Mouse (Mus musculus) midbrain, embryonic 14.5 days (tissue): ENCODE data around the gene Prr5. TPM values are rescaled to one million over a fixed set of nuclear protein-coding genes. Genes with fewer than 3 reads are reported as not detected.
A peak's percentile ranks its signal among the peaks of the same experiment; 100 is the strongest.

Experiments
- ATAC-seq: fragments of 200-750 bp; cut with Nextera tagmentation; 2 replicates; pipeline ENCODE4 v1.8.0; 2017; ENCODE audit warnings: moderate number of reproducible peaks, moderate library complexity; ENCODE audit not compliant: low FRiP score, low TSS enrichment
- DNase-seq: peaks from one replicate; pipeline ENCODE4 v3.0.0-alpha.2; 2015
- H3K27ac ChIP-seq: fragments of 300-500 bp; sonication (generic); replicated peaks from 2 replicates; pipeline ENCODE4 v1.5.1; 2014; ENCODE audit warnings: mild to moderate bottlenecking, low read depth, low read length, moderate library complexity
- H3K27me3 ChIP-seq: fragments of 300-500 bp; sonication (generic); 2 replicates; pipeline ENCODE4 v1.6.1; 2014; ENCODE audit warnings: low read length, control low read depth, mixed read lengths; ENCODE audit not compliant: control insufficient read depth, insufficient read depth
- H3K36me3 ChIP-seq: fragments of 300-500 bp; sonication (generic); 2 replicates; pipeline ENCODE4 v1.6.1; 2014; ENCODE audit warnings: low read length, control low read depth; ENCODE audit not compliant: control insufficient read depth, insufficient read depth
- H3K4me1 ChIP-seq: fragments of 300-500 bp; sonication (generic); 2 replicates; pipeline ENCODE4 v1.6.1; 2014; ENCODE audit warnings: mild to moderate bottlenecking, antibody characterized with exemption, low read length, control low read depth; ENCODE audit not compliant: control insufficient read depth, insufficient read depth
- H3K4me2 ChIP-seq: fragments of 300-500 bp; sonication (generic); 2 replicates; pipeline ENCODE4 v1.6.1; 2014; ENCODE audit warnings: mild to moderate bottlenecking, low read length, moderate library complexity
- H3K4me3 ChIP-seq: fragments of 300-500 bp; sonication (generic); replicated peaks from 2 replicates; pipeline ENCODE4 v1.5.1; 2014; ENCODE audit warnings: low read depth, low read length
- H3K9ac ChIP-seq: fragments of 300-500 bp; sonication (generic); replicated peaks from 2 replicates; pipeline ENCODE4 v1.6.1; 2014; ENCODE audit warnings: mild to moderate bottlenecking, low read length, moderate library complexity
- H3K9me3 ChIP-seq: fragments of 300-500 bp; sonication (generic); 2 replicates; pipeline ENCODE4 v1.6.1; 2016; ENCODE audit warnings: low read length, control low read depth, mixed read lengths; ENCODE audit not compliant: control insufficient read depth
- WGBS: fragments of 180-500 bp; shearing (Covaris S2); extraction: QIAGEN DNeasy Blood & Tissue Kit; methylation state at CpG from one replicate; pipeline ENCODE4 v1.1.7; 2014; 5-methylcytosine and 5-hydroxymethylcytosine counted together
- polyA plus RNA-seq: library from polyadenylated mRNA; unstranded; fragments of >200 nt; fragmentation: Nextera tagmentation; extraction: Ambion mirVana; gene quantifications from 2 replicates; pipeline ENCODE4 v1.2.1, GENCODE M21; 2014

Prr5 gene
- polyA plus RNA-seq, 1 experiment from 2014 or later: 19.5 TPM

GRCm38 (mm10) chr15:84691513-84691912, 22.1 kb downstream of the Prr5 start:
- Histone ChIP-seq H3K27ac (no peak overlapping the region), H3K9me3 (no peaks in the 10 kb centered on the region), H3K4me3 (no peak overlapping the region), H3K27me3 (no peaks in the 10 kb centered on the region), H3K36me3 (peaks cover 22% of the 10 kb centered on the region; the same call in 1 of the 2 replicates), H3K9ac (no peak overlapping the region), H3K4me2 (no peak overlapping the region), H3K4me1 (no peaks in the 10 kb centered on the region)
- 96% methylated on average over 6 of the region's 6 CpGs for WGBS
- no peak for ATAC-seq
- DNase-seq: no peak

- H3K27me3 ChIP-seq: no peaks in the 10 kb centered on the region
- ATAC-seq (no peak), DNase-seq (no peak)
- no peaks in the 10 kb centered on the region for H3K9me3 ChIP-seq
- no peak overlapping the region for H3K27ac ChIP-seq
- WGBS: 95% methylated on average over 7 of the region's 7 CpGs
- H3K36me3 ChIP-seq: peaks cover 22% of the 10 kb centered on the region; the same call in 1 of the 2 replicates
- no peak overlapping the region for H3K4me3 ChIP-seq
- no peaks in the 10 kb centered on the region for H3K4me1 ChIP-seq
- no peak overlapping the region for H3K9ac ChIP-seq
- H3K4me2 ChIP-seq: no peak overlapping the region
Observed at GRCm38 (mm10) chr15:84692645-84693044, 23.2 kb downstream of the Prr5 start.

- Histone ChIP-seq H3K27ac (no peak overlapping the region), H3K27me3 (no peaks in the 10 kb centered on the region), H3K4me3 (no peak overlapping the region), H3K36me3 (0 out of 2 replicates have a peak, but pooled peaks cover 7% of the 10 kb centered on the region), H3K4me2 (no peak overlapping the region), H3K9ac (no peak overlapping the region), H3K4me1 (no peaks in the 10 kb centered on the region), H3K9me3 (no peaks in the 10 kb centered on the region)
- WGBS: 77% methylated on average over 4 of the region's 4 CpGs
- no peak for ATAC-seq
- DNase-seq: no peak
Observed at GRCm38 (mm10) chr15:84696021-84696420, 26.6 kb downstream of the Prr5 start.

- H3K4me1 ChIP-seq: no peaks in the 10 kb centered on the region
- ATAC-seq (no peak), DNase-seq (no peak)
- H3K4me2 ChIP-seq: no peak overlapping the region
- no peaks in the 10 kb centered on the region for H3K9me3 ChIP-seq
- 0 out of 2 replicates have a peak overlapping the region, but pooled peaks have one; percentile 32 for H3K27ac ChIP-seq
- 77% methylated on average over 11 of the region's 11 CpGs for WGBS
- no peak overlapping the region for H3K9ac ChIP-seq
- 0 out of 2 replicates have a peak, but pooled peaks cover 7% of the 10 kb centered on the region for H3K36me3 ChIP-seq
- H3K4me3 ChIP-seq: no peak overlapping the region
- no peaks in the 10 kb centered on the region for H3K27me3 ChIP-seq
Observed at GRCm38 (mm10) chr15:84697611-84698011, 28.2 kb downstream of the Prr5 start.

- Histone ChIP-seq H3K27ac (0 out of 2 replicates have a peak overlapping the region, but pooled peaks have one; percentile 32), H3K9ac (no peak overlapping the region), H3K36me3 (0 out of 2 replicates have a peak, but pooled peaks cover 7% of the 10 kb centered on the region), H3K9me3 (no peaks in the 10 kb centered on the region), H3K27me3 (no peaks in the 10 kb centered on the region), H3K4me3 (no peak overlapping the region), H3K4me2 (no peak overlapping the region), H3K4me1 (no peaks in the 10 kb centered on the region)
- ATAC-seq (no peak), DNase-seq (no peak)
- WGBS: 90% methylated on average over 2 of the region's 2 CpGs
Observed at GRCm38 (mm10) chr15:84698189-84698588, 28.8 kb downstream of the Prr5 start.

GRCm38 (mm10) chr15:84700147-84700794, 30.9 kb downstream of the Prr5 start:
- DNase-seq (peak; percentile 58), ATAC-seq (no peak)
- Histone ChIP-seq H3K9me3 (no peaks in the 10 kb centered on the region), H3K36me3 (no peaks in the 10 kb centered on the region), H3K4me3 (no peak overlapping the region), H3K27ac (no peak overlapping the region), H3K9ac (no peak overlapping the region), H3K27me3 (no peaks in the 10 kb centered on the region), H3K4me2 (no peak overlapping the region), H3K4me1 (no peaks in the 10 kb centered on the region)
- WGBS: 53% methylated on average over 6 of the region's 6 CpGs

- DNase-seq: peak; percentile 68
- Histone ChIP-seq H3K4me2 (no peak overlapping the region), H3K4me1 (no peaks in the 10 kb centered on the region), H3K4me3 (no peak overlapping the region), H3K27ac (no peak overlapping the region), H3K9me3 (no peaks in the 10 kb centered on the region), H3K27me3 (no peaks in the 10 kb centered on the region), H3K9ac (no peak overlapping the region), H3K36me3 (no peaks in the 10 kb centered on the region)
- 22% methylated on average over 4 of the region's 4 CpGs for WGBS
- no peak for ATAC-seq
Observed at GRCm38 (mm10) chr15:84701947-84702346, 32.5 kb downstream of the Prr5 start.

GRCm38 (mm10) chr15:84702391-84703345, 33.2 kb downstream of the Prr5 start:
- DNase-seq (no peak), ATAC-seq (no peak)
- no peak overlapping the region for H3K9ac ChIP-seq
- WGBS: 88% methylated on average over 28 of the region's 29 CpGs
- no peaks in the 10 kb centered on the region for H3K36me3 ChIP-seq
- no peak overlapping the region for H3K4me3 ChIP-seq
- no peaks in the 10 kb centered on the region for H3K27me3 ChIP-seq
- H3K4me2 ChIP-seq: no peak overlapping the region
- no peaks in the 10 kb centered on the region for H3K4me1 ChIP-seq
- no peaks in the 10 kb centered on the region for H3K9me3 ChIP-seq
- no peak overlapping the region for H3K27ac ChIP-seq
